Mouse (Mus musculus): ENCODE measurements around the gene Itgb5. TPM values are rescaled to one million over a fixed set of nuclear protein-coding genes. Genes with fewer than 3 reads are reported as not detected.

Gene Itgb5
- polyA plus RNA-seq, 1 experiment from 2014 or later: 21.7 TPM

GRCm38 (mm10) chr16:33840616-33841015, 11.2 kb downstream of the Itgb5 start:
- no peak overlapping the region for H3K4me3 ChIP-seq (ENCODE audit: low read depth, low read length)
- ATAC-seq (ENCODE audit: low FRiP score) (no peak), DNase-seq (ENCODE audit: low spot score) (no peak)
- H3K4me2 ChIP-seq (replicated peaks; ENCODE audit: low read depth, low read length): no peak overlapping the region
- no peak overlapping the region for H3K9ac ChIP-seq (ENCODE audit: low read depth, low read length)
- H3K36me3 ChIP-seq (ENCODE audit: control insufficient read depth, insufficient read depth, low read length): no peaks in the 10 kb centered on the region
- 81% methylated on average over 6 of the region's 6 CpGs for WGBS
- no peak overlapping the region for H3K27ac ChIP-seq (ENCODE audit: low read depth, low read length)
- no peaks in the 10 kb centered on the region for H3K9me3 ChIP-seq (ENCODE audit: control insufficient read depth, low read length)
- no peaks in the 10 kb centered on the region for H3K27me3 ChIP-seq (ENCODE audit: control insufficient read depth, insufficient read depth, low read length)
- no peaks in the 10 kb centered on the region for H3K4me1 ChIP-seq (replicated peaks; ENCODE audit: control insufficient read depth, insufficient read depth, low read length)

DNA sequence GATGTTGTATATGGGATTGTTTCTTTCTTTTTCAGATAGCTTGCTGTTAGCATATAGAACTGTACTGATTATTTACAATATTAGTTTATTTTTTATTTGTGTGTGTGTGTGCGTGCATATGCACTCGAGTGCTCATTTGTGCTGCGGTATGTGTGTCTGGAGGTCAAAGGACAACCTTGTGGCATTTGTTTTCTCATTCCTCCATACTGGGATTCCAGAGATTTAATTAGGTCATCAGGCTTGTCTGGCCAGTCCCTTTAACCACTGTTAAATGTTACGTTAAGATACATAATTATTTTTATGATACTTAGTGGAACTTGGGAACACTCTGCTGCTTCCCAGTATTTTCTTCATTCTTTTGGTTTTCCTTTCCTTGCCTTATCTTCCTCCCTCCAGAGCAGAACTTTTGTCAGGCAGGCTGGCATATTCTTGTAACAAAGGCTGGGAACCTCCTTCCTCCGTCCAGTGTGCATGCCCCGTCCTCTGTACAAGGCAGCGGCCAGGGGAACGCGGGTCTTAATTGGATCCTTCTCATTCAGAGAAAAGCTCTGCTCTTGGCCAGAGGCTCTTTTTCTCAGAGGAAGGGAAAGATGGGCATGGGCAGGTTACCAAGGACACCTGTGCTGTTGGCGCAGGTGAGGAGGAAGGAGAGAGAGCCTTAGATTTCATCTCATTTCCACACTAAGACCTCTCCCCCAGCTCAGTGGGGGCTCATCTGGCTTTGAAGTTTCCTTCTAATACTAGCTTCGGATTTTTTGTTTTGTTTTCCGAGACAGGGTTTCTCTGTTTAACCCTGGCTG, 12.8 kb downstream of the Itgb5 start:
- no peak for DNase-seq (ENCODE audit: low spot score)
- WGBS: 70% methylated on average over 12 of the region's 12 CpGs
- no peak overlapping the region for H3K4me3 ChIP-seq (ENCODE audit: low read depth, low read length)

DNA sequence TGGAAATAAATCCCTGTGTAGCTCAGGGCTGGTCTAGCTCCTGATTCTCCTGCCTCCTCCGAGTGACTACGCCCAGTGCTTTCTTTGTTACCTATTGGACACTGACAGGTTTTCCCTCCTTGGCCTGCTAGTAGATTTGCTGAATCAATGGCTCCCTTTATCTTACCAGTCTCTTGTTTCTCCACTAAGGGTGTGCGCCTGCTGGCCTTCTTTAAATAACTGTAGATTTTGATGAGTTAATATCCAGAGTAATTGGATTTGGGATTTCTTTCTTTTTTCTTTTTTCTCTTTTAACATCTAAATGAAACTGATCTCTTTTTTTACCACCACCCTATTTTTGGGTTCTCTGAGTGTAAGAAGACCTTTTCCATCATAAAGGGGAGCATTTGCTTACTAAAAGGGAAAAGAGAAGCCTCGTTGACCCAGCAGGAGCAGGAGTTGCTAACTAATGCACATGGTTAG, 14.7 kb downstream of the Itgb5 start:
- no peak overlapping the region for H3K9ac ChIP-seq (ENCODE audit: low read depth, low read length)
- H3K4me2 ChIP-seq (replicated peaks; ENCODE audit: low read depth, low read length): no peak overlapping the region
- no peaks in the 10 kb centered on the region for H3K36me3 ChIP-seq (ENCODE audit: control insufficient read depth, insufficient read depth, low read length)
- no peaks in the 10 kb centered on the region for H3K9me3 ChIP-seq (ENCODE audit: control insufficient read depth, low read length)
- H3K4me3 ChIP-seq (ENCODE audit: low read depth, low read length): no peak overlapping the region
- no peaks in the 10 kb centered on the region for H3K27me3 ChIP-seq (ENCODE audit: control insufficient read depth, insufficient read depth, low read length)
- DNase-seq (ENCODE audit: low spot score) (no peak), ATAC-seq (ENCODE audit: low FRiP score) (no peak)
- no peak overlapping the region for H3K27ac ChIP-seq (ENCODE audit: low read depth, low read length)
- no peaks in the 10 kb centered on the region for H3K4me1 ChIP-seq (replicated peaks; ENCODE audit: control insufficient read depth, insufficient read depth, low read length)
- 49% methylated on average over 4 of the region's 4 CpGs for WGBS

More for the DNA sequence above, 12.8 kb downstream of the Itgb5 start:
- H3K9me3 ChIP-seq (ENCODE audit: control insufficient read depth, low read length): no peaks in the 10 kb centered on the region
- ATAC-seq (ENCODE audit: low FRiP score): no peak
- H3K9ac ChIP-seq (ENCODE audit: low read depth, low read length): no peak overlapping the region
- no peak overlapping the region for H3K27ac ChIP-seq (ENCODE audit: low read depth, low read length)
- no peaks in the 10 kb centered on the region for H3K4me1 ChIP-seq (replicated peaks; ENCODE audit: control insufficient read depth, insufficient read depth, low read length)
- H3K36me3 ChIP-seq (ENCODE audit: control insufficient read depth, insufficient read depth, low read length): no peaks in the 10 kb centered on the region
- no peak overlapping the region for H3K4me2 ChIP-seq (replicated peaks; ENCODE audit: low read depth, low read length)
- H3K27me3 ChIP-seq (ENCODE audit: control insufficient read depth, insufficient read depth, low read length): no peaks in the 10 kb centered on the region

- Histone ChIP-seq H3K4me3 (ENCODE audit: low read depth, low read length) (no peak overlapping the region), H3K36me3 (ENCODE audit: control insufficient read depth, insufficient read depth, low read length) (no peaks in the 10 kb centered on the region), H3K27me3 (ENCODE audit: control insufficient read depth, insufficient read depth, low read length) (no peaks in the 10 kb centered on the region), H3K4me2 (replicated peaks; ENCODE audit: low read depth, low read length) (no peak overlapping the region), H3K9ac (ENCODE audit: low read depth, low read length) (no peak overlapping the region), H3K4me1 (replicated peaks; ENCODE audit: control insufficient read depth, insufficient read depth, low read length) (no peaks in the 10 kb centered on the region), H3K27ac (ENCODE audit: low read depth, low read length) (no peak overlapping the region), H3K9me3 (ENCODE audit: control insufficient read depth, low read length) (no peaks in the 10 kb centered on the region)
- WGBS: 84% methylated on average over 6 of the region's 6 CpGs
- DNase-seq (ENCODE audit: low spot score) (no peak), ATAC-seq (ENCODE audit: low FRiP score) (no peak)
Observed at GRCm38 (mm10) chr16:33844866-33845265, 15.4 kb downstream of the Itgb5 start.

DNA sequence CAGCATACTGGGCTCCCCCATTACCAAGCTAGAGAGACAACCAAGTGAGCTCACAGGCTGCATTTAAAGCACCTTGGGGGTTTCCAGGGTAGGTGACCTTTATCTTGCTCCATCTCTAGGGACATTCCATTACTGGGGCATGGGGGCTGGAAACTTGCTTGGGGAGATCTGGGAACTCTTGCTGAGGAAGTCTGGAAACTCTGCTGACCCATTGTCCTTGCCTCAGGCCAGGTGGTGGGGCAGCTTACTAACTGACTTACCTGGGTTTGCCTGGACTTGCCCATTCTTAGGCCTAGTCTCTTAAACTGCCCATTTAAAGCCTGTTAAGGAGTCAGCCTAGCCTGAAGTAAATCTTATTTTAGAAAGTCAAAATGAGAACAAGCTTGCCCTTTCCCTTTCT, 23.8 kb downstream of the Itgb5 start:
- Histone ChIP-seq H3K27me3 (ENCODE audit: control insufficient read depth, insufficient read depth, low read length) (no peaks in the 10 kb centered on the region), H3K4me2 (replicated peaks; ENCODE audit: low read depth, low read length) (no peak overlapping the region), H3K27ac (ENCODE audit: low read depth, low read length) (no peak overlapping the region), H3K9me3 (ENCODE audit: control insufficient read depth, low read length) (no peaks in the 10 kb centered on the region), H3K4me1 (replicated peaks; ENCODE audit: control insufficient read depth, insufficient read depth, low read length) (no peaks in the 10 kb centered on the region), H3K9ac (ENCODE audit: low read depth, low read length) (no peak overlapping the region), H3K4me3 (ENCODE audit: low read depth, low read length) (no peak overlapping the region), H3K36me3 (ENCODE audit: control insufficient read depth, insufficient read depth, low read length) (no peaks in the 10 kb centered on the region)
- ATAC-seq (ENCODE audit: low FRiP score) (no peak), DNase-seq (ENCODE audit: low spot score) (no peak)

DNA sequence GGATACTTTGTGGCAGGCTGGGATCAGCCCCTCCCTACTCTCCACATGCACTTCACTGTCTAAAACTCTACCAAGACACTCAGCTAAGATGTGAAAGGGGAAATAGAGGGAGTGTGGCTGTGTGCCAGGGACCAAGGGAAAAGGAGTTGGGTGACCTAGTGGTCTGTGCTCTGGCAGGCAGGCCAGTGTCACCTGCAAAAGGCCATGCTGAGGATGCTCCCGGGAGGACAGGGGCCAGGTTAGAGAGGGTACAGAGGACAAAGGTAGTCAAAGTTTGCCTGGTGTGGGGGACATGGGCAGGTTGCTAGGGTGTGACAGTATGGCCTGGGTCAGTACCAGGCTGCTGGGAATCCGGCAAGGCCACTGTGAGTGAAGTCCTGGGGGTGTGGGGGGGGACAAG, 29.3 kb downstream of the Itgb5 start:
- Histone ChIP-seq H3K4me2 (replicated peaks; ENCODE audit: low read depth, low read length) (no peak overlapping the region), H3K27me3 (ENCODE audit: control insufficient read depth, insufficient read depth, low read length) (no peaks in the 10 kb centered on the region), H3K4me1 (replicated peaks; ENCODE audit: control insufficient read depth, insufficient read depth, low read length) (no peaks in the 10 kb centered on the region), H3K9me3 (ENCODE audit: control insufficient read depth, low read length) (no peaks in the 10 kb centered on the region), H3K4me3 (ENCODE audit: low read depth, low read length) (no peak overlapping the region), H3K27ac (ENCODE audit: low read depth, low read length) (no peak overlapping the region), H3K36me3 (ENCODE audit: control insufficient read depth, insufficient read depth, low read length) (no peaks in the 10 kb centered on the region), H3K9ac (ENCODE audit: low read depth, low read length) (no peak overlapping the region)
- no peak for DNase-seq (ENCODE audit: low spot score)
- WGBS: 76% methylated on average over 2 of the region's 2 CpGs
- no peak for ATAC-seq (ENCODE audit: low FRiP score)

DNA sequence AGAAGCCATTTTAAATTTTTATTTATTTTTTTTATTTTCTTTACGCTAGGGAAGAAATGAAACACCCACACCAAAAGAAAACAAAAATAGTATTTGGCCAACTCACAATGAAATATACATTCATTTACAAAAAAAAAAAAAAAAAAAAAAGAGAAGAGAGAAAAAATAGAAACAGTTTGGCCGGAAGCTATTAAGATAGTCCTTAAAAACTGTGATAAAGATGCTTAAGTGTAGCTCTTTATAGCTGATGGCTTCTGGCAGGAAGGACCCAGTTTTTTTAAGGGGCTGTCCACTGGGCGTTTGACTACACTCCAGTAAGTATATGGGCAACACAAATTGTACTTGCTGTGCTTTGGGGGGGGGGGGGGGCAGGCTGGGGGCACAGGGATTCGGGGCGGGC, 29.9 kb downstream of the Itgb5 start:
- H3K27me3 ChIP-seq (ENCODE audit: control insufficient read depth, insufficient read depth, low read length): no peaks in the 10 kb centered on the region
- ATAC-seq (ENCODE audit: low FRiP score): no peak
- WGBS: 70% methylated on average over 5 of the region's 5 CpGs

GRCm38 (mm10) chr16:33859988-33860700, 30.7 kb downstream of the Itgb5 start:
- Histone ChIP-seq H3K27me3 (ENCODE audit: control insufficient read depth, insufficient read depth, low read length) (no peaks in the 10 kb centered on the region), H3K9me3 (ENCODE audit: control insufficient read depth, low read length) (no peaks in the 10 kb centered on the region), H3K27ac (ENCODE audit: low read depth, low read length) (no peak overlapping the region), H3K36me3 (ENCODE audit: control insufficient read depth, insufficient read depth, low read length) (no peaks in the 10 kb centered on the region), H3K4me3 (ENCODE audit: low read depth, low read length) (no peak overlapping the region), H3K9ac (ENCODE audit: low read depth, low read length) (no peak overlapping the region), H3K4me2 (replicated peaks; ENCODE audit: low read depth, low read length) (no peak overlapping the region), H3K4me1 (replicated peaks; ENCODE audit: control insufficient read depth, insufficient read depth, low read length) (no peaks in the 10 kb centered on the region)
- peak; percentile 26 for DNase-seq (ENCODE audit: low spot score)
- WGBS: 48% methylated on average over 14 of the region's 14 CpGs
- no peak for ATAC-seq (ENCODE audit: low FRiP score)

More for the DNA sequence above, 29.9 kb downstream of the Itgb5 start:
- Histone ChIP-seq H3K27ac (ENCODE audit: low read depth, low read length) (no peak overlapping the region), H3K4me1 (replicated peaks; ENCODE audit: control insufficient read depth, insufficient read depth, low read length) (no peaks in the 10 kb centered on the region), H3K4me2 (replicated peaks; ENCODE audit: low read depth, low read length) (no peak overlapping the region), H3K4me3 (ENCODE audit: low read depth, low read length) (no peak overlapping the region), H3K9ac (ENCODE audit: low read depth, low read length) (no peak overlapping the region), H3K36me3 (ENCODE audit: control insufficient read depth, insufficient read depth, low read length) (no peaks in the 10 kb centered on the region), H3K9me3 (ENCODE audit: control insufficient read depth, low read length) (no peaks in the 10 kb centered on the region)
- DNase-seq (ENCODE audit: low spot score): no peak

GRCm38 (mm10) chr16:33862406-33862805, 32.9 kb downstream of the Itgb5 start:
- Histone ChIP-seq H3K4me1 (replicated peaks; ENCODE audit: control insufficient read depth, insufficient read depth, low read length) (no peaks in the 10 kb centered on the region), H3K27me3 (ENCODE audit: control insufficient read depth, insufficient read depth, low read length) (no peaks in the 10 kb centered on the region), H3K9me3 (ENCODE audit: control insufficient read depth, low read length) (no peaks in the 10 kb centered on the region), H3K36me3 (ENCODE audit: control insufficient read depth, insufficient read depth, low read length) (no peaks in the 10 kb centered on the region), H3K27ac (ENCODE audit: low read depth, low read length) (no peak overlapping the region), H3K4me2 (replicated peaks; ENCODE audit: low read depth, low read length) (no peak overlapping the region), H3K9ac (ENCODE audit: low read depth, low read length) (no peak overlapping the region), H3K4me3 (ENCODE audit: low read depth, low read length) (no peak overlapping the region)
- 90% methylated on average over 4 of the region's 4 CpGs for WGBS
- DNase-seq (ENCODE audit: low spot score) (no peak), ATAC-seq (ENCODE audit: low FRiP score) (no peak)

Data from hindbrain, embryonic 11.5 days (tissue).